Mouse (Mus musculus): ENCODE measurements around the gene Nceh1. TPM values are rescaled to one million over a fixed set of nuclear protein-coding genes. Genes with fewer than 3 reads are reported as not detected.

Gene Nceh1
- polyA plus RNA-seq, 1 experiment from 2014 or later, result 3.3 TPM

DNA sequence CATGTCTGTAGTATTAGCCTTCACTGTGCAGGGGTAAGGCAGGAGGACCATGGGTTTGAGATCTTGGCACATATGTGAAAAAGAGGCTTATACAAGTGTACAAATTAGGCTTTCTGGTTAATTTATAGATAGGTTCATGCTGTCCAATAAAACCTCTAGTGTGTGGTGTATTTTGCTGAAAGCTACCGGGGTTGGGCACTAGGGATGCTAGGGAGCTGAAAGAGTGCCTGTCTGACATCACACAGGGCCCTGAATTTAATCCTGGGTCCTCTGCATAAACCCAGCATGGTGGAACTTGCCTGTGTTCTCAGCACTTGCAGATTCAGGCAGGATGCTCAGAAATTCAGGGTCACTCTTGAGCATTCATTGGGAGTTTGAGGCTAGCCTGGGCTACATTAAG is 65.0 kb downstream of the Nceh1 start:
- H3K4me1 ChIP-seq (replicated peaks; ENCODE audit: control insufficient read depth, insufficient read depth, low read length), result no peaks in the 10 kb centered on the region
- 81% methylated on average over 1 of the region's 1 CpGs for WGBS
- no peak overlapping the region for H3K4me2 ChIP-seq (ENCODE audit: low read depth, low read length, severe bottlenecking)
- DNase-seq (ENCODE audit: low spot score) (no peak), ATAC-seq (replicated peaks; ENCODE audit: low FRiP score) (no peak)
- no peak overlapping the region for H3K4me3 ChIP-seq (ENCODE audit: low read depth, low read length)
- H3K27ac ChIP-seq (ENCODE audit: low read depth, low read length), result no peak overlapping the region
- no peaks in the 10 kb centered on the region for H3K27me3 ChIP-seq (ENCODE audit: control insufficient read depth, insufficient read depth, low read length)
- no peak overlapping the region for H3K9ac ChIP-seq (ENCODE audit: low read length)
- H3K9me3 ChIP-seq (ENCODE audit: control insufficient read depth, low read length), result no peaks in the 10 kb centered on the region
- H3K36me3 ChIP-seq (ENCODE audit: control insufficient read depth, insufficient read depth, low read length), result no peaks in the 10 kb centered on the region

DNA sequence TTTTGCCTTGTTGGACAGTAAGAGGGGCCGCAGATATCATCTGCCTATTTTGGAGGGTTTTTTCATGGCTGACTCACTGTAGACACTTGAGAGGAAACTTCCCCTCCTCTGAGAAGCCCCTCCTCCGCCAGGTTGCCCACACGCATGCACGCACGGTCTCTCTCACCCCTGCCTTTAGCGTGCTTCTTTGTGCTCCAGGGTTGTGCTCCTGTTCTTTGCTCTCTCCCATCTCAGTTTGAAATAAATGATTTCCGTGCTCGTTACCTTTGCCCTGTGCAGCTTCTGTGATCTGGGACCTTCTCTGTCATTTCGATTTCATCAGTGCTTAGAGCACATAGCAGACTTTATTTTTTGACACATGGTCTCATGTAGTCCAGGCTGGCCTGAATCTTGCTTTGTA is 66.3 kb downstream of the Nceh1 start:
- Histone ChIP-seq H3K27me3 (ENCODE audit: control insufficient read depth, insufficient read depth, low read length) (no peaks in the 10 kb centered on the region), H3K4me3 (ENCODE audit: low read depth, low read length) (no peak overlapping the region), H3K4me2 (ENCODE audit: low read depth, low read length, severe bottlenecking) (no peak overlapping the region), H3K27ac (ENCODE audit: low read depth, low read length) (no peak overlapping the region), H3K9ac (ENCODE audit: low read length) (no peak overlapping the region), H3K4me1 (replicated peaks; ENCODE audit: control insufficient read depth, insufficient read depth, low read length) (no peaks in the 10 kb centered on the region), H3K9me3 (ENCODE audit: control insufficient read depth, low read length) (no peaks in the 10 kb centered on the region), H3K36me3 (ENCODE audit: control insufficient read depth, insufficient read depth, low read length) (no peaks in the 10 kb centered on the region)
- no peak for DNase-seq (ENCODE audit: low spot score)
- whole genome bisulfite sequencing, result 87% methylated on average over 9 of the region's 9 CpGs
- ATAC-seq (replicated peaks; ENCODE audit: low FRiP score), result no peak

- H3K9ac ChIP-seq (ENCODE audit: low read length), result no peak overlapping the region
- no peak overlapping the region for H3K27ac ChIP-seq (ENCODE audit: low read depth, low read length)
- H3K27me3 ChIP-seq (ENCODE audit: control insufficient read depth, insufficient read depth, low read length), result no peaks in the 10 kb centered on the region
- ATAC-seq (replicated peaks; ENCODE audit: low FRiP score) (no peak), DNase-seq (ENCODE audit: low spot score) (no peak)
- no peak overlapping the region for H3K4me2 ChIP-seq (ENCODE audit: low read depth, low read length, severe bottlenecking)
- 46% methylated on average over 7 of the region's 7 CpGs for WGBS
- no peak overlapping the region for H3K4me3 ChIP-seq (ENCODE audit: low read depth, low read length)
- H3K9me3 ChIP-seq (ENCODE audit: control insufficient read depth, low read length), result no peaks in the 10 kb centered on the region
- no peaks in the 10 kb centered on the region for H3K4me1 ChIP-seq (replicated peaks; ENCODE audit: control insufficient read depth, insufficient read depth, low read length)
- no peaks in the 10 kb centered on the region for H3K36me3 ChIP-seq (ENCODE audit: control insufficient read depth, insufficient read depth, low read length)
These were observed 68.2 kb downstream of the Nceh1 start for GRCm38 (mm10) chr3:27250936-27251335.

- Histone ChIP-seq H3K4me1 (replicated peaks; ENCODE audit: control insufficient read depth, insufficient read depth, low read length) (no peaks in the 10 kb centered on the region), H3K4me3 (ENCODE audit: low read depth, low read length) (no peak overlapping the region), H3K27ac (ENCODE audit: low read depth, low read length) (no peak overlapping the region), H3K4me2 (ENCODE audit: low read depth, low read length, severe bottlenecking) (no peak overlapping the region), H3K36me3 (ENCODE audit: control insufficient read depth, insufficient read depth, low read length) (no peaks in the 10 kb centered on the region), H3K9ac (ENCODE audit: low read length) (no peak overlapping the region), H3K27me3 (ENCODE audit: control insufficient read depth, insufficient read depth, low read length) (no peaks in the 10 kb centered on the region), H3K9me3 (ENCODE audit: control insufficient read depth, low read length) (no peaks in the 10 kb centered on the region)
- ATAC-seq (replicated peaks; ENCODE audit: low FRiP score), result no peak
- no peak for DNase-seq (ENCODE audit: low spot score)
- WGBS, result 94% methylated on average over 10 of the region's 10 CpGs
These were observed 75.7 kb downstream of the Nceh1 start for GRCm38 (mm10) chr3:27258461-27258860.

- WGBS, result 86% methylated on average over 2 of the region's 2 CpGs
- DNase-seq (ENCODE audit: low spot score) (no peak), ATAC-seq (replicated peaks; ENCODE audit: low FRiP score) (no peak)
- Histone ChIP-seq H3K9me3 (ENCODE audit: control insufficient read depth, low read length) (no peaks in the 10 kb centered on the region), H3K9ac (ENCODE audit: low read length) (no peak overlapping the region), H3K4me1 (replicated peaks; ENCODE audit: control insufficient read depth, insufficient read depth, low read length) (no peaks in the 10 kb centered on the region), H3K4me2 (ENCODE audit: low read depth, low read length, severe bottlenecking) (no peak overlapping the region), H3K36me3 (ENCODE audit: control insufficient read depth, insufficient read depth, low read length) (no peaks in the 10 kb centered on the region), H3K4me3 (ENCODE audit: low read depth, low read length) (no peak overlapping the region), H3K27me3 (ENCODE audit: control insufficient read depth, insufficient read depth, low read length) (no peaks in the 10 kb centered on the region), H3K27ac (ENCODE audit: low read depth, low read length) (no peak overlapping the region)
These were observed 77.6 kb downstream of the Nceh1 start for GRCm38 (mm10) chr3:27260393-27260792.

DNA sequence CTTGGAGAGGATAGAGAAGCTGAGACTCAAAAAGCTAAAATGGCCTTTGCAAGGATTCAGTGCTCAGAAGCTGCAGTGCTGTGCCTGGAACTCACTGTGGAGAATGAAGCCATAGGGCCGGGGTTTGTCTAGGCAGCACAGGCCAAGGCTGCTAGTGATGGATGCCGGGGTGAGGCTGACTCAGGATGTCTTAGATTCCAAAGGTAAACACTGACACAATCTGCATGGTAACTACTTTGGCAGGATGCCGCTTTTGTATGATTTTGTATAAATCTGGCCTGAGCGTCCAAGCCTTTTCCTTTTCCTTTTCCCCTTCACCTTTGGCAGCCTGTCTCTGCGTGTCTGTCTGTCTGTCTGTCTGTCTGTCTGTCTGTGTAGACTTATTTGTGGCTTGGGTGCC is 84.6 kb downstream of the Nceh1 start:
- ATAC-seq (replicated peaks; ENCODE audit: low FRiP score), result no peak
- no peak for DNase-seq (ENCODE audit: low spot score)
- H3K27ac ChIP-seq (ENCODE audit: low read depth, low read length), result no peak overlapping the region
- WGBS, result 85% methylated on average over 5 of the region's 5 CpGs
- no peaks in the 10 kb centered on the region for H3K4me1 ChIP-seq (replicated peaks; ENCODE audit: control insufficient read depth, insufficient read depth, low read length)
- H3K27me3 ChIP-seq (ENCODE audit: control insufficient read depth, insufficient read depth, low read length), result no peaks in the 10 kb centered on the region
- H3K4me3 ChIP-seq (ENCODE audit: low read depth, low read length), result no peak overlapping the region
- H3K9me3 ChIP-seq (ENCODE audit: control insufficient read depth, low read length), result no peaks in the 10 kb centered on the region
- H3K9ac ChIP-seq (ENCODE audit: low read length), result no peak overlapping the region
- H3K36me3 ChIP-seq (ENCODE audit: control insufficient read depth, insufficient read depth, low read length), result no peaks in the 10 kb centered on the region
- H3K4me2 ChIP-seq (ENCODE audit: low read depth, low read length, severe bottlenecking), result no peak overlapping the region

DNA sequence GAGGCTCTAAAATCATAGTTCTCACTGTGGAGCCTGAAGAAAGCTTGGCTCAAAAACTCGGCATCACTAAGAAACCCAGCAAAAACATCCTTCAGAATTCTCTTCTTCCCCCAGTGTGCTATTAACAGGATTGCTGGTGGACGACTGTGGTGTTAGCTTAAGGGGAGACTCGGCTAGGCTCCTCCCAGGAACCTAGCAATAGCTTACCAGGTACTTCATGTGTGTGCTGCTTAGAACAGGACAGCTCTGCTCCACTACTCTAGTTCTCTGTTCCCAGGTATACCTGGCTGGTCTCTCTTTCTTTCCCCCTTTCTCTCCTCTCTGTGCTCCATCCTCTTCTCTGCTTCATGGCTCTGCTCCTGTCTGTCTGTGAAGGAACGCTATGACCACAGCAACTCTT is 85.1 kb downstream of the Nceh1 start:
- Histone ChIP-seq H3K4me3 (ENCODE audit: low read depth, low read length) (no peak overlapping the region), H3K4me2 (ENCODE audit: low read depth, low read length, severe bottlenecking) (no peak overlapping the region), H3K9me3 (ENCODE audit: control insufficient read depth, low read length) (no peaks in the 10 kb centered on the region), H3K27me3 (ENCODE audit: control insufficient read depth, insufficient read depth, low read length) (no peaks in the 10 kb centered on the region), H3K9ac (ENCODE audit: low read length) (no peak overlapping the region), H3K27ac (ENCODE audit: low read depth, low read length) (no peak overlapping the region), H3K4me1 (replicated peaks; ENCODE audit: control insufficient read depth, insufficient read depth, low read length) (no peaks in the 10 kb centered on the region), H3K36me3 (ENCODE audit: control insufficient read depth, insufficient read depth, low read length) (no peaks in the 10 kb centered on the region)
- no peak for ATAC-seq (replicated peaks; ENCODE audit: low FRiP score)
- 74% methylated on average over 4 of the region's 4 CpGs for WGBS
- DNase-seq (ENCODE audit: low spot score), result no peak

DNA sequence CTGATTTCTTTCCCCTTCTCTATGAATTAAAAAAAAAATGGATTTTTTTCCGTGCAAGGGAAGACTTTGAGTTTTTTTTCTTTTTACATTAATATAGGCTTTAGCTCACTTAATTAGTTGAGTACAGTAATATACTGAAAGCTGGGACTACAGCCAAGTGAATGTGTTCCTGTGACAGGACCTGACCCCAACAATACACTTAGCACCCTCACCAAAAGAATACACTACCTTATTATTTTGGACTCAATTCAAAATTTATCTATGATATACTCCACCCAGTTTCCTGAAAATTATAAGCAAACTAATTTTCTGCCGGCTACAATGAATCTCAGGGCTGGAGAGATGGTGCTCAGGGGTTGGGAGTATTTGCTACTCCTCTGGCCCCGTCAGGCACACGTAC is 86.4 kb downstream of the Nceh1 start:
- WGBS, result 92% methylated on average over 4 of the region's 4 CpGs
- Histone ChIP-seq H3K27ac (ENCODE audit: low read depth, low read length) (no peak overlapping the region), H3K36me3 (ENCODE audit: control insufficient read depth, insufficient read depth, low read length) (no peaks in the 10 kb centered on the region), H3K27me3 (ENCODE audit: control insufficient read depth, insufficient read depth, low read length) (no peaks in the 10 kb centered on the region), H3K9ac (ENCODE audit: low read length) (no peak overlapping the region), H3K4me3 (ENCODE audit: low read depth, low read length) (no peak overlapping the region), H3K9me3 (ENCODE audit: control insufficient read depth, low read length) (no peaks in the 10 kb centered on the region), H3K4me2 (ENCODE audit: low read depth, low read length, severe bottlenecking) (no peak overlapping the region), H3K4me1 (replicated peaks; ENCODE audit: control insufficient read depth, insufficient read depth, low read length) (peaks cover 4% of the 10 kb centered on the region; the same call in 1 of the 2 replicates)
- DNase-seq (ENCODE audit: low spot score) (no peak), ATAC-seq (replicated peaks; ENCODE audit: low FRiP score) (no peak)

DNA sequence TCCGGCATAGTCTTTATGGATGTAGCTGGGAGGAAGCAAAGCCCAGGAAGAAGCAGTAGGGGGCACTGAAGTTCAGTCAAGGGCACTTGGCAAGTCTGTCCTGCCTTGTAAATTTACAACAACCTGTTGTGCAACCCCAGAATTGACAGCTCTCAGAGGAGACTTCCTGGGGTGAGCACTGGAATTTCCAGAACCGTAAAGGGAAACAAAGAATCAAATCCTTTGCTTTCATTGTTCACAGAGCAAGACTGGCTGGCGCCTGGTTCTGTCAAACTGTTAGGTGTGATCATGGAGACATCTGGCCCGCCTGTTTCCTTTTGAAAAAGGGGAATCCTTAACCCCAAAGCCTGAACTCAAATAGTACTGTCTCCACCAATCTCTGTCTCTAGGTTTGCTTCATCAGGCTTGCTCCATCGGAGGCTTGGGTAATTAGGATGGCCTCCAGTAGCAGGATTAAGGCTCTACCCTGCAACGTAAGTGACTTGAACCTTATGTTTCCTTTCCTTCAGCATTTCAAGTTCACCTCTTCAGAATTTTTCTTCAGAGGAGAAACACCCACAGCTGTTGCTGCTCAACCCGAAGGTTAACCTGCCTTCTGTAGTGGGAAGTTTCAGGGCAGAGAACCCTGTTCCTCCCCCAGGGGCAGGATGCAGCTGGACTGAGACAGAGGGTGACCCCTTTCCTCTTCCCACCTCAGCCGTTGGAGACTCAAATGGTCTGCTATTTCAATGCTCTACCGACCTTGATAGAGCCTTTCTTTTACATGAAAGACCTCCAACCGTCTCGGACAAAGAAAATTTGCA is 87.6 kb downstream of the Nceh1 start:
- WGBS, result 43% methylated on average over 11 of the region's 11 CpGs
- no peak for DNase-seq (ENCODE audit: low spot score)
- no peak overlapping the region for H3K27ac ChIP-seq (ENCODE audit: low read depth, low read length)

More for the DNA sequence above, 87.6 kb downstream of the Nceh1 start:
- Histone ChIP-seq H3K4me2 (ENCODE audit: low read depth, low read length, severe bottlenecking) (no peak overlapping the region), H3K27me3 (ENCODE audit: control insufficient read depth, insufficient read depth, low read length) (no peaks in the 10 kb centered on the region), H3K4me1 (replicated peaks; ENCODE audit: control insufficient read depth, insufficient read depth, low read length) (peaks cover 4% of the 10 kb centered on the region; the same call in 1 of the 2 replicates), H3K9me3 (ENCODE audit: control insufficient read depth, low read length) (no peaks in the 10 kb centered on the region), H3K4me3 (ENCODE audit: low read depth, low read length) (no peak overlapping the region), H3K9ac (ENCODE audit: low read length) (no peak overlapping the region), H3K36me3 (ENCODE audit: control insufficient read depth, insufficient read depth, low read length) (no peaks in the 10 kb centered on the region)
- ATAC-seq (replicated peaks; ENCODE audit: low FRiP score), result no peak

Measured in forebrain, embryonic 11.5 days (tissue).